Mouse (Mus musculus): ENCODE measurements around the gene Olfr615.

DNA sequence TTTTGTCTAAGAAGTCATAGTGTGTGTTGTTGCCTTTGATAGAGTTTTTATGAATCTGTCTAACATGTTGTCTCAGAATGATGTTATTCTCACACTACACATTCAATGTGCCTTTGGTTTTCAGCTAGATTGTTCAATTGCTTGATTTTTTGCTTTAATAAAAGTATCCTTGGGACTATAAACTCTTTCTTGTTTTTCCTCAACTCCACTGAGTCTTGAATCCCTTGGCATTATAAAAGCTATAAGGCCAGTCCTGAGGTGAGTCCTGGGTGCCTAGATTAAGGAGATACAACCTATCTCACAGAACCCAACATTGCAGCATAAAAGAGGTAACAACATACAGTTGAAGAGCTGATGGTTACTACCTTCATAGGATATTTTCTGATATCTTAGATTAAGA is 44.4 kb downstream of the Olfr615 start, which contains the start of gene Olfr619:
- no peak for TF ChIP-seq EP300 (IDR thresholded peaks at IDR 0.05; ENCODE audit: low read depth)
- TF ChIP-seq CTCF (IDR thresholded peaks at IDR 0.05; ENCODE audit: low read depth): no peak

Measured in heart, postnatal 0 days (tissue).